Mouse (Mus musculus) adrenal gland, postnatal 25 days (tissue): ENCODE results near the gene Gm49395. TPM values are rescaled to one million over a fixed set of nuclear protein-coding genes. Genes with fewer than 3 reads are reported as not detected.

ENCODE experiments used
- DNase-seq: peaks from one replicate; pipeline ENCODE4 v3.0.0; 2021; ENCODE audit warnings: mixed read lengths
- total RNA-seq: library from RNA; stranded (reverse); gene quantifications from 2 replicates; pipeline ENCODE4 v1.2.3, GENCODE M21; 2021

Gm49395 gene
- total RNA-seq, 1 experiment from 2014 or later: 7.3 TPM

DNA sequence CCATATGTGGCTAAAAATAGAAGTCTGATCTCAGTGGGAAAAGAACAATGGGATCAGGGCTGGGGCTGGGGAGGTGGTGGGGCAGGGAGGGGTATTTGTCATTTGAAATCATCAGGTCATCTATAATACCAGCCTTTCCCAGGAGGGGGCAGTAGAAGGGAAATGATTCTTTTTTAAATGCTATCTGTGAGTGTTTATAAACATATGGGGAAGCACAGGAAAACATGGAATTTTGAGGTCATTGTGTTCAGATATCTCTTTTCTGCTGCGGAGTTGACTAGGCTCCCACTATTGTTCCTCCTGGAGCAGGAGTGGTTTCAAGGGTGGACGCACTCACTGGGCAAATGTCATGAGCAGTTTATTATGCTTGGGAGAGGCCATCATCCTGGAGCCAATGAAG lies 114.6 kb downstream of the Gm49395 start:
- no peak for DNase-seq

Other genes with a start within 250 kb of the Gm49395 start
- gene Itga2, start 169.8 kb downstream of the Gm49395 start, total RNA-seq: 1.6 and 2.0 TPM in 2 replicates
- 22.2 and 27.6 TPM in 2 replicates for gene Pelo, start 11.7 kb downstream of the Gm49395 start, total RNA-seq
- 28.1 and 28.9 TPM in 2 replicates for gene Itga1, start within 50 bp of the Gm49395 start, total RNA-seq